Mouse (Mus musculus): ENCODE measurements around the gene Olfr854. TPM values are rescaled to one million over a fixed set of nuclear protein-coding genes. Genes with fewer than 3 reads are reported as not detected.

Gene Olfr854
- total RNA-seq (2021) = not detected
- long read RNA-seq, experiment 1 = 0 reads
- long read RNA-seq, experiment 2 = 0 reads

GRCm38 (mm10) chr9:19567282-19567681, at the start of gene Olfr854:
Olfr854 (minus strand) TSS chr9:19567382.
- intact Hi-C loops (cut with DNase I) = no loop called here
- DNase-seq = no peak

GRCm38 (mm10) chr9:19582317-19582716, 15.1 kb upstream of the Olfr854 start, which contains the start of gene Olfr855:
Olfr855 (plus strand) TSS chr9:19582617.
- intact Hi-C loops (cut with DNase I) = loop anchor here (10.0 kb wide), 1 partner anchor 102 kb away; no protein-coding TSS in a partner anchor
- no peak for DNase-seq

GRCm38 (mm10) chr9:19540976-19541375, 26.2 kb downstream of the Olfr854 start, which contains the start of gene Olfr853:
Olfr853 (minus strand) TSS chr9:19541076.
- no peak for DNase-seq
- intact Hi-C loops (cut with DNase I) = no loop called here

Other genes starting within 250 kb of the Olfr854 start
- not detected for gene Olfr845, start 230.9 kb downstream of the Olfr854 start, total RNA-seq (2021)
- not detected for gene Olfr846, start 203.4 kb downstream of the Olfr854 start, total RNA-seq (2021)
- gene Olfr847, start 188.7 kb downstream of the Olfr854 start, total RNA-seq (2021) = not detected
- gene Olfr849, start 127.1 kb downstream of the Olfr854 start, total RNA-seq (2021) = not detected
- gene Olfr850, start 89.1 kb downstream of the Olfr854 start, total RNA-seq (2021) = not detected
- gene Olfr851, start 74.1 kb downstream of the Olfr854 start, total RNA-seq (2021) = not detected
- not detected for gene Olfr853, start 26.3 kb downstream of the Olfr854 start, total RNA-seq (2021)
- not detected for gene Olfr855, start 15.2 kb upstream of the Olfr854 start, total RNA-seq (2021)
- gene Zfp317, start 54.7 kb upstream of the Olfr854 start, total RNA-seq (2021) = 10 to 100 TPM; 11.1 to 13.0 TPM
- not detected for gene Olfr857, start 142.1 kb upstream of the Olfr854 start, total RNA-seq (2021)
- not detected for gene Olfr58, start 212.9 kb upstream of the Olfr854 start, total RNA-seq (2021)
- not detected for gene Olfr859, start 237.5 kb upstream of the Olfr854 start, total RNA-seq (2021)